Mouse (Mus musculus): ENCODE results near the gene Gm39115.

DNA sequence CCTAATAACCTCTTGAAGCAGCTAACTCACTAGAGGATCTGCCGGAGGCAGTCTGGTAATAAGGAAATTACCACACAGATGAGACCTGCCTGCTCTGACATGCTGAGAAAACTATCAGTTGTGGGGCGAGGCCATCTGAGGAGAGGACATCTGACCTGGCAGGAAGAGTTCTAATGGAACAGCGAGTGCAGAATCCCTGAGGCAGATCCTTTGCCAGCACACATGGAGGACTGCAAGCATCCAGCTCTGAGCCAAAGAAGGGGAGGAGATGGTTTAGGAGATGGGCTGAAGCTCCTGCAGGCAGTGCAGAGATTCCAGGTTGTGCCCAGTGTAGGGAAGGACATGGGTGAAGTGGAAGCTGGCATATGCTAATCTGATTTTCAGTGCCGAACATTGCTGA lies 16.4 kb upstream of the Gm39115 start:
- TF ChIP-seq GATA1 (IDR thresholded peaks at IDR 0.05; ENCODE audit: low read length) (no peak), TAL1 (IDR thresholded peaks at IDR 0.05; ENCODE audit: low read length) (no peak)
